ENCODE assay signal across 20 mouse cellular contexts in the genomic region with DNA sequence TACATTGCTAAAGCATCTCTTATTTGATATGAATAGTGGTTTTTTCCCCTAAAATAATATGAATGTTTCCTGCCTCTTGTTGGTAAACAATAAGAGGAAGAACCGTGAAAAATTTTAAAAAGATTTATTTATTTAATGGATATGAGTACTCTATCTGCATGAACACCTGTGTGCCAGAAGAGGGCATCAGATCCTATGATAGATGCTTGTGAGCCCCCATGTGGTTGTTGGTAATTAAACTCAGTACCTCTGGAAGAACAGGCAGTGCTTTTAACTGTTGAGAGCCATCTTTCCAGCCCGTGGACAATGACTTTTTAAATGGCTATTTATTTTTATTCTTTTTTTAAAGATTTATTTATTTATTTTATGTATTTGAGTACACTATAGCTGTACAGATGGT. TPM values are rescaled to one million over a fixed set of nuclear protein-coding genes. Genes with fewer than 3 reads are reported as not detected.
DNase-seq lines count a peak whose midpoint lies in the region; ATAC-seq and TF ChIP-seq lines count a peak whose summit lies in the region.
"Had no signal": no experiment of that assay in that cellular context is flagged by ENCODE, and none has a peak within 500 bp of the region (broad histone marks: within the 10 kb centered on the region; RNA-seq: fewer than 3 reads in every experiment).

No protein-coding gene starts in this region.

- no peaks in the 10 kb centered on the region for H3K36me3 ChIP-seq in forebrain, postnatal 0 days (ENCODE audit: insufficient read depth)
- no peaks in the 10 kb centered on the region for H3K36me3 ChIP-seq in forebrain, embryonic 11.5 days (ENCODE audit: control insufficient read depth, insufficient read depth, low read length)
- H3K36me3 ChIP-seq in MEL (ENCODE audit: control insufficient read depth in 1 of 2, insufficient read depth in 2 of 2, low read length in 2 of 2), result peaks cover 8 to 22% of the 10 kb centered on the region in 2 experiments
- H3K36me3 ChIP-seq: forebrain, embryonic 15.5 days; hindbrain, embryonic 15.5 days had no signal

- no peak overlapping the region for H3K4me3 ChIP-seq in forebrain, postnatal 0 days (ENCODE audit: low read depth, low read length)
- no peak overlapping the region for H3K4me3 ChIP-seq in forebrain, embryonic 11.5 days (ENCODE audit: low read depth, low read length)
- H3K4me3 ChIP-seq in left cerebral cortex, adult 2 months, result no peak overlapping the region
- H3K4me3 ChIP-seq in MEL (ENCODE audit: control insufficient read depth in 1 of 2, insufficient read depth in 1 of 2, low read depth in 2 of 2, low read length in 2 of 2), result no peak overlapping the region
- H3K4me3 ChIP-seq: embryonic facial prominence, embryonic 10.5 days; forebrain, embryonic 15.5 days; hindbrain, embryonic 15.5 days; liver, embryonic 13.5 days; neural tube, embryonic 15.5 days had no signal

- H3K79me2 ChIP-seq in MEL (ENCODE audit: control insufficient read depth, insufficient read depth, low read length, poor library complexity), result peaks cover 68% of the 10 kb centered on the region

- WGBS in forebrain, postnatal 0 days, result 85% methylated on average over 2 of the region's 2 CpGs
- 90% methylated on average over 2 of the region's 2 CpGs for WGBS in forebrain, embryonic 11.5 days

- TF ChIP-seq CTCF in forebrain, postnatal 0 days (IDR thresholded peaks at IDR 0.05; ENCODE audit: low read depth), result peak; percentile 43
- TF ChIP-seq CTCF in left cerebral cortex, adult 2 months (IDR thresholded peaks at IDR 0.05), result peak; percentile 24
- TF ChIP-seq CTCF in MEL (IDR thresholded peaks at IDR 0.05 in 2 of 3, conservative IDR thresholded peaks at IDR 0.05 in 1 of 3; ENCODE audit: control insufficient read depth in 1 of 3, insufficient read depth in 1 of 3, low read depth in 2 of 3, low read length in 3 of 3, poor library complexity in 1 of 3, severe bottlenecking in 1 of 3), result peak in 2 of 3 experiments; percentile 23 to 76; a peak in 3 of 6 replicates

- H3K9me3 ChIP-seq in forebrain, postnatal 0 days (ENCODE audit: low read length), result no peaks in the 10 kb centered on the region
- H3K9me3 ChIP-seq in forebrain, embryonic 11.5 days (ENCODE audit: control insufficient read depth, low read length), result no peaks in the 10 kb centered on the region
- H3K9me3 ChIP-seq in MEL (replicated peaks; ENCODE audit: insufficient read depth, low read length), result no peaks in the 10 kb centered on the region
- H3K9me3 ChIP-seq: embryonic facial prominence, embryonic 10.5 days; forebrain, embryonic 15.5 days; hindbrain, embryonic 15.5 days; liver, embryonic 13.5 days; neural tube, embryonic 15.5 days had no signal

- intact Hi-C loops in left cerebral cortex, adult 2 months (cut with DNase I), result no loop called here
- intact Hi-C loops in left cerebral cortex, postnatal 4 days (cut with DNase I), result no loop called here

- no peak overlapping the region for H3K9ac ChIP-seq in forebrain, postnatal 0 days
- H3K9ac ChIP-seq in forebrain, embryonic 11.5 days (ENCODE audit: low read length), result no peak overlapping the region
- H3K9ac ChIP-seq in MEL (ENCODE audit: control insufficient read depth, low read depth, low read length, poor library complexity, severe bottlenecking), result no peak overlapping the region
- H3K9ac ChIP-seq: forebrain, embryonic 15.5 days; hindbrain, embryonic 15.5 days; liver, embryonic 13.5 days; neural tube, embryonic 15.5 days had no signal

- H3K4me2 ChIP-seq in forebrain, postnatal 0 days (ENCODE audit: low read depth), result no peak overlapping the region
- no peak overlapping the region for H3K4me2 ChIP-seq in forebrain, embryonic 11.5 days (ENCODE audit: low read depth, low read length, severe bottlenecking)
- H3K4me2 ChIP-seq: forebrain, embryonic 15.5 days; hindbrain, embryonic 15.5 days; liver, embryonic 13.5 days; midbrain, embryonic 11.5 days; neural tube, embryonic 15.5 days had no signal

- ATAC-seq in forebrain, postnatal 0 days, result no peak
- ATAC-seq in forebrain, embryonic 11.5 days (replicated peaks; ENCODE audit: low FRiP score), result no peak
- ATAC-seq: forebrain, embryonic 15.5 days had no signal

- peak; percentile 15 for TF ChIP-seq RAD21 in MEL (IDR thresholded peaks at IDR 0.05; ENCODE audit: low read depth, low read length)

- DNase-seq in forebrain, postnatal 0 days, result no peak
- DNase-seq in forebrain, embryonic 11.5 days (ENCODE audit: low spot score), result no peak
- no peak for DNase-seq in left cerebral cortex, adult 2 months (ENCODE audit: extremely low spot score in 1 of 2, low spot score in 2 of 2)
- DNase-seq in left cerebral cortex, postnatal 4 days, result no peak
- DNase-seq in 3T3-L1 (ENCODE audit: low read depth, low spot score) (peak; percentile 22), MEL (ENCODE audit: low read depth, low spot score) (peak; percentile 57)
- no peak for DNase-seq in right cerebral cortex, postnatal 14 days
- DNase-seq in right cerebral cortex, postnatal 25 days, result no peak
- DNase-seq: adrenal gland, postnatal 14 days; B cell, adult 2 months; cerebellum, adult 11-12 months; kidney, adult 9 months; layer of hippocampus, postnatal 36 days; liver, embryonic 13.5 days; right cerebral cortex, postnatal 4 days had no signal

- H3K27me3 ChIP-seq in forebrain, postnatal 0 days (ENCODE audit: insufficient read depth, low read length), result no peaks in the 10 kb centered on the region
- no peaks in the 10 kb centered on the region for H3K27me3 ChIP-seq in forebrain, embryonic 11.5 days (ENCODE audit: control insufficient read depth, insufficient read depth, low read length)
- no peaks in the 10 kb centered on the region for H3K27me3 ChIP-seq in MEL (ENCODE audit: control insufficient read depth in 1 of 2, insufficient read depth in 2 of 2, low read length in 2 of 2)
- H3K27me3 ChIP-seq: forebrain, embryonic 15.5 days; hindbrain, embryonic 15.5 days; liver, embryonic 13.5 days; neural tube, embryonic 15.5 days had no signal

- no peak for TF ChIP-seq POLR2A in MEL (IDR thresholded peaks at IDR 0.05; ENCODE audit: control insufficient read depth in 1 of 2, insufficient read depth in 1 of 2, low read depth in 1 of 2, low read length in 2 of 2, poor library complexity in 1 of 2)

- H3K4me1 ChIP-seq in forebrain, postnatal 0 days (ENCODE audit: insufficient read depth), result peaks cover 11% of the 10 kb centered on the region; the same call in 1 of the 2 replicates
- peaks cover 6% of the 10 kb centered on the region; the same call in 1 of the 2 replicates for H3K4me1 ChIP-seq in forebrain, embryonic 11.5 days (replicated peaks; ENCODE audit: control insufficient read depth, insufficient read depth, low read length)
- H3K4me1 ChIP-seq in MEL (ENCODE audit: control insufficient read depth in 1 of 2, insufficient read depth in 2 of 2, low read length in 2 of 2), result peaks cover 0 to 5% of the 10 kb centered on the region in 2 experiments; a peak in 2 of 4 replicates

- H3K27ac ChIP-seq in forebrain, postnatal 0 days (ENCODE audit: low read depth, low read length), result no peak overlapping the region
- no peak overlapping the region for H3K27ac ChIP-seq in forebrain, embryonic 11.5 days (ENCODE audit: low read depth, low read length)
- no peak overlapping the region for H3K27ac ChIP-seq in left cerebral cortex, adult 2 months
- H3K27ac ChIP-seq in MEL (ENCODE audit: control insufficient read depth, low read depth, low read length), result no peak overlapping the region
- H3K27ac ChIP-seq: embryonic facial prominence, embryonic 10.5 days; forebrain, embryonic 15.5 days; hindbrain, embryonic 15.5 days; liver, embryonic 13.5 days; neural tube, embryonic 15.5 days had no signal

- no peak for TF ChIP-seq EP300 in MEL (IDR thresholded peaks at IDR 0.05; ENCODE audit: low read depth in 1 of 2, low read length in 2 of 2)

TF ChIP-seq in MEL, 35 proteins besides CTCF, POLR2A, EP300 and RAD21:
- TF ChIP-seq TBP (IDR thresholded peaks at IDR 0.05; ENCODE audit: low read depth, low read length) (no peak), GATA1 (IDR thresholded peaks at IDR 0.05; ENCODE audit: low read depth, low read length) (no peak), TAL1 (IDR thresholded peaks at IDR 0.05; ENCODE audit: low read length) (peak; percentile 34), SMC3 (IDR thresholded peaks at IDR 0.05; ENCODE audit: low read depth, low read length) (peak; percentile 35; the same call in 1 of the 2 replicates), MEF2A (IDR thresholded peaks at IDR 0.05; ENCODE audit: extremely low read depth, insufficient replicate concordance, low read depth, low read length, poor library complexity, severe bottlenecking) (no peak), NRF1 (IDR thresholded peaks at IDR 0.05; ENCODE audit: insufficient read depth, low read depth, low read length, poor library complexity, severe bottlenecking) (no peak), ZC3H11A (IDR thresholded peaks at IDR 0.05; ENCODE audit: low read depth, low read length) (0 out of 2 replicates have a peak, but pooled peaks have one; percentile 25), ZMIZ1 (IDR thresholded peaks at IDR 0.05; ENCODE audit: low read depth, low read length) (no peak), POLR2AphosphoS2 (IDR thresholded peaks at IDR 0.05; ENCODE audit: low read length) (no peak), ETS1 (IDR thresholded peaks at IDR 0.05; ENCODE audit: low read depth, low read length) (no peak), ELF1 (IDR thresholded peaks at IDR 0.05; ENCODE audit: low read depth, low read length) (no peak), SIN3A (IDR thresholded peaks at IDR 0.05; ENCODE audit: low read length) (peak; percentile 44; the same call in 1 of the 2 replicates), MAX (IDR thresholded peaks at IDR 0.05; ENCODE audit: low read length) (no peak), BHLHE40 (IDR thresholded peaks at IDR 0.05; ENCODE audit: borderline replicate concordance, low read depth, low read length) (no peak)

RNA-seq across cellular contexts. Expression of gene Rcor1, which starts 5.7 kb away (rescaled TPM):
- total RNA-seq in forebrain, postnatal 0 days (2014; rRNA removed), result 14.0 and 16.2 TPM in 2 replicates
- polyA plus RNA-seq in forebrain, postnatal 0 days (2015; fragmentation: Nextera tagmentation; extraction: Ambion mirVana), result 3.2 and 4.3 TPM in 2 replicates
- 14.2 and 16.0 TPM in 2 replicates for polyA plus RNA-seq in forebrain, embryonic 11.5 days (2014; fragmentation: Nextera tagmentation; extraction: Ambion mirVana)
- total RNA-seq in left cerebral cortex, adult 2 months (2021), result 10 to 100 TPM; 16.2 to 19.8 TPM
- 10 to 100 TPM; 21.9 to 24.7 TPM for total RNA-seq in left cerebral cortex, postnatal 4 days (2021)
- total RNA-seq in MEL (2012; rRNA removed), result 23.1 and 24.0 TPM in 2 replicates
- 10 to 100 TPM; 37.1 to 44.3 TPM for polyA plus RNA-seq in MEL (2012; ENCODE audit: insufficient read depth in 1 of 2, insufficient read length in 2 of 2, low read depth in 1 of 2, low replicate concordance in 2 of 2, missing spikeins in 1 of 2)

Comparison
In these comparisons a context has a peak if more than half of its experiments do, and no peak if none do; other contexts are left out.
1. DNase-seq: peak in 3T3-L1 (single experiment) and MEL (single experiment); none in forebrain, postnatal 0 days (single experiment), forebrain, embryonic 11.5 days (single experiment), left cerebral cortex, adult 2 months (0 of 2), left cerebral cortex, postnatal 4 days (single experiment), right cerebral cortex, postnatal 14 days (single experiment) and right cerebral cortex, postnatal 25 days (single experiment).
2. Peak in every context shown above with its lines, with median percentiles within 50 percentile points of each other: CTCF ChIP-seq.